Mouse (Mus musculus) ES-CJ7 (cell line): Measurements from ENCODE around the gene Kcnk5.

Experiments
- DNase-seq: peaks from one replicate; pipeline ENCODE4 v3.0.0; 2011; ENCODE audit warnings: low read depth, low spot score

Gene Kcnk5

GRCm38 (mm10) chr14:20114951-20115350 is 66.7 kb downstream of the Kcnk5 start:
- DNase-seq, result no peak

GRCm38 (mm10) chr14:20113964-20114363 is 67.6 kb downstream of the Kcnk5 start:
- peak; percentile 88 for DNase-seq

GRCm38 (mm10) chr14:20113189-20113961 is 68.2 kb downstream of the Kcnk5 start:
- DNase-seq, result no peak

GRCm38 (mm10) chr14:20112218-20112617 is 69.4 kb downstream of the Kcnk5 start:
- peak; percentile 57 for DNase-seq

- no peak for DNase-seq
Observed at GRCm38 (mm10) chr14:20110945-20111344, 70.7 kb downstream of the Kcnk5 start.

- DNase-seq, result no peak
Observed at GRCm38 (mm10) chr14:20106271-20106670, 75.3 kb downstream of the Kcnk5 start.

- DNase-seq, result no peak
Observed at GRCm38 (mm10) chr14:20103207-20103606, 78.4 kb downstream of the Kcnk5 start.

- DNase-seq, result no peak
Observed at GRCm38 (mm10) chr14:20098061-20098460, 83.5 kb downstream of the Kcnk5 start.

GRCm38 (mm10) chr14:20094942-20095341 is 86.7 kb downstream of the Kcnk5 start:
- DNase-seq, result no peak

GRCm38 (mm10) chr14:20093493-20093892 is 88.1 kb downstream of the Kcnk5 start:
- DNase-seq, result peak; percentile 74
